Mouse (Mus musculus) C2C12 (cell line): ENCODE data around the gene Atg13.

Experiments
- CTCF ChIP-seq: IDR thresholded peaks from one replicate; pipeline ENCODE4 v1.5.1; 2011; ENCODE audit not compliant: control insufficient read depth, insufficient read depth, insufficient read length
- MAX ChIP-seq: IDR thresholded peaks from one replicate; pipeline ENCODE4 v1.6.1; 2011; ENCODE audit warnings: mild to moderate bottlenecking, control low read depth
- MYOD1 ChIP-seq: IDR thresholded peaks from one replicate; pipeline ENCODE4 v1.6.1; 2011; ENCODE audit warnings: low read depth; ENCODE audit not compliant: control insufficient read depth, insufficient read length
- MYOG ChIP-seq: IDR thresholded peaks from one replicate; pipeline ENCODE4 v1.6.1; 2011; ENCODE audit not compliant: control insufficient read depth, insufficient read length; ENCODE audit errors: extremely low read depth
- USF1 ChIP-seq: IDR thresholded peaks from one replicate; pipeline ENCODE4 v1.6.1; 2011; ENCODE audit warnings: low read depth, mild to moderate bottlenecking, control low read depth, moderate library complexity

DNA sequence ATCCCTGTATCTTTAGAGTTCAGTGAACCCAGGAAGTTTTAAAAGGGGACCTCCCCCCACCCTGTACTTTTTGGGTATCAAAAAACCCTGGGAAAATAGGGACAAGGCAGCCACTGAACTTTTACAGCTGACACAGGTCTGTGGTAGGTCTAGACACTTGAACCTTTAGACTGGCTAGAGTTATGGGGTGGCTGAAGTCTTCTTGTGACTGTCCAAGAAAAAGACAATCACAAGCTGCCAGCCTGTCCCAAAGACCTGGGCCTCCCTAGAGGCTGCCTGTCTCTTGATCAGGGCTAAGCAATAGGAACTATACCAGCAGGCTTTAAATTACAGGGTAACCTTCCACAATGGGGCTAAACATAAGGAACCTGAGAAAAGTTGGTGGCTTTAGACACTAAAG lies 33.4 kb downstream of the Atg13 start:
- TF ChIP-seq MYOD1 (no peak), CTCF (no peak), USF1 (no peak), MAX (no peak), MYOG (no peak)
